Mouse (Mus musculus): Measurements from ENCODE around the gene Fam111a. TPM values are rescaled to one million over a fixed set of nuclear protein-coding genes. Genes with fewer than 3 reads are reported as not detected.
"Not testable (repeated sequence)": the region's sequence is repeated elsewhere in the genome, so short reads cannot be mapped to it uniquely, and the experiment has no call there.

The Fam111a gene
- total RNA-seq (2021) = 1 to 10 TPM; 3.9 to 5.5 TPM
- long read RNA-seq, experiment 1, partial matches to known transcripts = 0 of 4 reads
- long read RNA-seq, experiment 1, other reads (novel, unspliced or antisense) = 0 of 4 reads
- long read RNA-seq, experiment 2, transcript Fam111a-201 (4 exons, 3,267 nt) = major isoform, 6 of 6 reads
- long read RNA-seq, experiment 2, partial matches to known transcripts = 0 of 6 reads
- long read RNA-seq, experiment 2, other reads (novel, unspliced or antisense) = 0 of 6 reads

DNA sequence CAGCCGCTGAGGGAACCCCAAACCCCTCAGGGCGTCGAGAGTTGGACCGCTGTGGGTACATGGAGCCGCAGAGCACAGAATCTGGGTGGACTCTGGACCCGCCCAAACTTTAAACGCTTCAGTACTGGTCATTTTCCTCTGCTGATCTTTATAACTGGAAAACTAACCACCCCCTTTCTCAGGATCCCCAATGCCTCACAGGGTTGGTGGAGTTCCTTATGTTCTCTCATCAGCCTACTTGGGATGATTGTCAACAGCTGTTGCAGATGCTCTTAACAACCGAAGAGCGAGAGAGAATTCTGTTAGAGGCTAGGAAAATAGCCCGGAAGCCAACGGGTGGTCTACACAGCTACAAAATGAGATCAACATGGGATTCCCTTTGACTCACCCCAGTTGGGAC lies at the start of gene Fam111a:
Gene Fam111a, plus strand, starts transcription at position 301 of the 400 bp plus-strand sequence.
- not testable (repeated sequence) for DNase-seq
- intact Hi-C loops (cut with DNase I; ENCODE audit: low total_unique reads) = loop anchor here (10.0 kb wide), 1 partner anchor 49 kb away; the partner anchor contains the start of gene Gm4952

DNA sequence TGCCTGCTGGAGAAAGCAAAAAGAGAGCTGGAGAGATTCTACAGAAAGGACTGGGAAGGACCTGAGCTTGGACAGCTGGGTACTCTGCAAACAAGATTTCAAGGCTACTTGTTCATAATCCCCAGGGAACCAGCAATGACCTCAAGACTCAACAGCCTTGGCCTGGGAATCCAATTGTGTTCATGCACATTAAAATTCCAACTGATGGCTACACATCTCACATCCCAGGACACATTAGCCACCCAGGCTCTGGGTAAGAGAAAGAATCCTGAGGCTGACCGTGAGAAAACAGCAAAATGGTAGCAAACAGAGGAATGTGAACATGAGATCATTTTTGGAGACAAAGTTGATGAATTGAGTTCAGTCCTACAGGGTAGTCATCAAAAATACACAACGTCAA lies 49.3 kb upstream of the Fam111a start:
- DNase-seq = no peak
- intact Hi-C loops (cut with DNase I; ENCODE audit: low total_unique reads) = no loop called here

GRCm38 (mm10) chr19:12497909-12498308 lies 47.6 kb upstream of the Fam111a start:
- intact Hi-C loops (cut with DNase I; ENCODE audit: low total_unique reads) = no loop called here
- no peak for DNase-seq

DNA sequence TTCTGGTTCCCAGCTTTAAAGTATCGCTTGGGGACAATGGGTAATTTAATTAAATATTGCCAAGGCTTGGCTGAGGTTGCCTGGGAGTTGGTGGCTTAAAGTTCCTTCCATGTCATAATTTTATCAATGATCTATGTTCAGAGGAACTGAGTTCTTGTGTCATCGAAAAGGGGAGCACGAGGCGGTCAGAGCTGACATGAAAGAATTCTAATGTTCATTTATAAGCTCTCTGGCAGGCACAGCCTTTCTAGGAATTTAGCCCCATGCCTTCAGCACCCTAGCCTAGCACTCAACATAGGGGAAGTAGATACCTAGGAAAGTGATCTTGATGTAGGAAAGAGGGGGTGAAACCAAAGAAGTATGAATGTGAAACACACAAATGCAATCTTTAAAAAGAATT lies 47.2 kb upstream of the Fam111a start:
- intact Hi-C loops (cut with DNase I; ENCODE audit: low total_unique reads) = no loop called here
- no peak for DNase-seq

DNA sequence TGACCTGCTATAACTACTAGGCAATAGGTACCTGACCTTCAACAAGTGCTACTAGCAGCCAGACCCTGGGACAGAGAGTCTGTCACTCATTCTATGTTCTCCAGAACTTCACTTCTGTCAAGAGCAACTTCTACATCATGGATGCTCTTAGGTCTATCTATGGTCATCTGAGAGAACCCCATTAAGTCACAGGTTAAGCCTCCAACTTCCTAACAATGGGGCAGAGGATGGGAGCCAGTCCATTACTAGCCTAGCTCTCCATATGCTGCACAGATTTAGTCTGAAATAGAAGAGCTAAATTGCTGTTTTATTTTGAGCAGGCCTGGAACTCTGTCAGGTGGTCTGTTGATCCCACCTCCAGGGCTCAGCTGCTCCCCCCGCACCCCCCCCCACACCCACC lies 46.6 kb upstream of the Fam111a start:
- no peak for DNase-seq
- intact Hi-C loops (cut with DNase I; ENCODE audit: low total_unique reads) = no loop called here

DNA sequence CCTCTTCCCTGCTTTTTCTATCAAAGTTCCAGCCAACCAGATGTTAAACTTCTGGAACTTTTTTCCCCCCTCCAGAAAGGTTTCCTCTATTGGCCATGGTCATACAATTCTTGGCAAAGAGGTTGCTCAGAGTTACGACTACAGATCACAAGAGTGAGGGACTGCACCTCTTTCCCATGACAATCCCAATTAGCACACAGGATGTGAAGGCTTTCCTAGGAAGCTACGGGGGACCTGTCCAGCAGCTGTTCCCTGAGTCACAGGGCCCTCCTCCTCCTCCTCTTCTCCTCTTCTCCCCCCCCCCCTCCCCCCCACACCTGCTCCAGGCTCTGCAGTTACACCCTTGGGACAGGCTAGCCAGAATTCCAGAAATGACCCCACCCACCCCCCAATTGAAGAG lies 46.1 kb upstream of the Fam111a start:
- DNase-seq = no peak
- intact Hi-C loops (cut with DNase I; ENCODE audit: low total_unique reads) = no loop called here

- peak; percentile 69 for DNase-seq
- intact Hi-C loops (cut with DNase I; ENCODE audit: low total_unique reads) = loop anchor here (5.0 kb wide), 1 partner anchor 33 kb away; no protein-coding TSS in a partner anchor
Observed at GRCm38 (mm10) chr19:12500124-12500523, 45.4 kb upstream of the Fam111a start.

GRCm38 (mm10) chr19:12500881-12501311 lies 44.6 kb upstream of the Fam111a start:
- DNase-seq = peak; percentile 56
- intact Hi-C loops (cut with DNase I; ENCODE audit: low total_unique reads) = loop anchor here (5.0 kb wide), 1 partner anchor 34 kb away; no protein-coding TSS in a partner anchor

DNA sequence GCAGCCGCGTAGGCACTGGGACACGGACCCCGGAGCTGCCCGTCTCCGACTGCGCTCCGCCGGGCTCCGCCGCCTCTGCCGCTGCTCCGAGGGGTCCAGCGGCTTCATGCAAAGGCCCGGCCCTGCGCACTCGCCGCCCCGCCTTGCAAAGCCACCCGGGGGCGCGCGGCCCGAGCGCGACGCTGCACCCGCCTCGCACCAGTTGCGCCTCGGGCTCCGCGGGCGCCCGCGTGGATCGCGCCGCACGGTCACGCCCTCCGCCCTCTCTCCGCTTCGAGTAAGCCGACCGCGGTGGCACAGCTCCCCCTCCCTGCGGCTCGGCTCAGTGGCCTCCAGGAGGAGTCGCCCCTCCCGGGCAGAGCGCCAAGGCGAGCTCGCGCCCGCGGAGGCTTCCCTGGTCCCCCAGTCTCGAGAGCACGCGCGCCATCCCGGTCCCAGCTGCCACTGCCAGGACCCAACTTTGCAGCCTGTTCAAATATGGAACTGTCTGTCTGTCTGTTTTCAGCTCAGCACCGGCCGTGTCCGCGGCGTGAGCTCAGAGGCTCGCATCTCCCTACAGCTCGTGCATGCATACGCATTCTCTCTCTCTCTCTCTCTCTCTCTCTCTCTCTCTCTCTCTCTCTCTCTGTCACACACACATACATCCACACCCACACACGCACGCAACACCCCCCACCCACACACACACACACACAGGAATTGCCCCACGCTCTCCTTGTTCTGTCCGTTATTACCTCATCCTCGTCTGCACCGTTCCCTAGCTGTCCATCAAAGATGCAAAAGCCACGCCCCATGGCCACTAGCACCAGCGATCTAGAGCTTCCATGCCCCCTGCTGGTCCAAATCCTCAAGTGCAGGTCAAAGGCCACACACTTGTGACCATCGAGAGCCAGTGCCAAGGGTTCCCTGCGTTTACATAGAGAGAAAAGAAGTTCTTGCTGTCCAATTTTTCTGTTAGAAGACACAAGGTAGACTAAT lies 43.9 kb upstream of the Fam111a start, which contains the start of gene Dtx4:
Gene Dtx4, minus strand, starts transcription at position 85 of the 978 bp plus-strand sequence.
- DNase-seq = peak; percentile 93
- intact Hi-C loops (cut with DNase I; ENCODE audit: low total_unique reads) = loop anchor here (5.0 kb wide), 1 partner anchor 34 kb away; no protein-coding TSS in a partner anchor

- DNase-seq = no peak
- intact Hi-C loops (cut with DNase I; ENCODE audit: low total_unique reads) = loop anchor here (5.0 kb wide), 1 partner anchor 35 kb away; no protein-coding TSS in a partner anchor
Observed at GRCm38 (mm10) chr19:12502756-12503155, 42.8 kb upstream of the Fam111a start.

DNA sequence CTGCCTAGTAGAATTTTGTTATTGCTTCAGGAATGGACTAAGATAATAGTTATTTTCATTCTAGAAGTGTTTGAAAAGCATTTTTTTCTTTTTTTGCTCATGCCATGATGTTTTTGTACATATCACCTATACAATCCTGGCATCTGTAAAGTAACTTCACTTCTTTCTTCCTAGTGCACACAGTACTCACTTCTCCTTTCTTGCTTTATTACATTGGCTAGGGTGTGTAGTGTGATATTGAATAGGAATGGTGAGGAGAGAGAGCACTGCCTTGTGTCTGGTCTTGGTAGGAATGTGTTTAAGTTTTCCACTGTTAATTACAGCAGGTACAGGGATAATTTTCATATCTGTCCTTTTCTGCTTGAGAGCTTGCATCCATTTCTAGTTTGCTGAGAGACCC lies 30.9 kb upstream of the Fam111a start:
- intact Hi-C loops (cut with DNase I; ENCODE audit: low total_unique reads) = loop anchor here (5.0 kb wide), 1 partner anchor 52 kb away; the partner anchor contains the start of gene Mpeg1
- no peak for DNase-seq

GRCm38 (mm10) chr19:12517671-12518540 lies 27.6 kb upstream of the Fam111a start:
- intact Hi-C loops (cut with DNase I; ENCODE audit: low total_unique reads) = no loop called here
- peak; percentile 30 for DNase-seq

GRCm38 (mm10) chr19:12518541-12518890 lies 27.0 kb upstream of the Fam111a start:
- DNase-seq = no peak
- intact Hi-C loops (cut with DNase I; ENCODE audit: low total_unique reads) = no loop called here

GRCm38 (mm10) chr19:12523377-12523776 lies 22.2 kb upstream of the Fam111a start:
- DNase-seq = no peak
- intact Hi-C loops (cut with DNase I; ENCODE audit: low total_unique reads) = loop anchor here (5.0 to 10.0 kb wide), 2 partner anchors 74 to 1291 kb away; partner anchors contain the start of genes Gm4952 and Olfr1499

DNA sequence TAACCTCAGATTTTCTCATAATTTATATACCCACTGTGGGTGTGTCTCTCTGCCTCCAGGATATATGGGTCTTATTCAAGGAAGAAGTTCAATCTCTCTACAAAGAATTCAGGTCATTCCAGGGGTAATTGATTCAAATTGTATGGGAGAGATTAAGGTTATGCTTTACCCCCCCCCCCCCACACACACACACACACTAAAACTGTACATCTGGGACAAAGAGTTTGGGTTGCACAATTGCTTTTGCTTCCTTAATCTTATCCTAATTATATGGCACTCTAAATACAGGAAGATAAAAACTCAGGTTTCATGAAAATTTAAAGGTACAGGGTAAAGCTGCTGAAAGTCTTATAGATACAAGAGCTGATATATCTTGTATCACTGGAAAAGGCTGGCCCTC lies 8.4 kb upstream of the Fam111a start:
- no peak for DNase-seq
- intact Hi-C loops (cut with DNase I; ENCODE audit: low total_unique reads) = no loop called here

- intact Hi-C loops (cut with DNase I; ENCODE audit: low total_unique reads) = loop anchor here (10.0 kb wide), 1 partner anchor 55 kb away; the partner anchor contains the start of gene Gm4952
- no peak for DNase-seq
Observed at GRCm38 (mm10) chr19:12539975-12540374, 5.6 kb upstream of the Fam111a start.

- DNase-seq = no peak
- intact Hi-C loops (cut with DNase I; ENCODE audit: low total_unique reads) = loop anchor here (10.0 kb wide), 1 partner anchor 54 kb away; the partner anchor contains the start of gene Gm4952
Observed at GRCm38 (mm10) chr19:12540727-12541126, 4.8 kb upstream of the Fam111a start.

GRCm38 (mm10) chr19:12541644-12542043 lies 3.9 kb upstream of the Fam111a start:
- DNase-seq = no peak
- intact Hi-C loops (cut with DNase I; ENCODE audit: low total_unique reads) = loop anchor here (10.0 kb wide), 1 partner anchor 53 kb away; the partner anchor contains the start of gene Gm4952

DNA sequence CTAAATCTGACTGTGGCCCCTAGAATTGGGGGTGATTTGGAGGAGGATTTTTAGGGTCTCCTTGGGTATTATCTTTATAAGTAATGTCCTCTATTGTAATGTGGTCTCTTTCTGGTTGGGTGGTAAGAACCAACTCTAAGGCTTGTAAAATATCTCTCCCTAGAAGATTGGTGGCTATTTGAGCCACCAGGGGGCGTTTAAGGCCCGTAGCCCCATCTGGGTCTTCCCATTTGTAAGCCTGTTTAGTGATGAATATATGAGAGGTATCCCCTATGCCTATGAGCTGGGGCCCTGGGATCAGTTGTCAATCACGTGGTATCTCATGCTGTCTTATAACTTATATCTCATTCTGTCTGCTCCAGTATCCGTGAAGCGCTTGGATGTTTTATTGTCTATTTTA lies 3.6 kb downstream of the Fam111a start:
- intact Hi-C loops (cut with DNase I; ENCODE audit: low total_unique reads) = loop anchor here (10.0 kb wide), 1 partner anchor 46 kb away; the partner anchor contains the start of gene Gm4952
- DNase-seq = peak; percentile 24
